Mouse (Mus musculus): ENCODE results near the gene Cwf19l1. TPM values are rescaled to one million over a fixed set of nuclear protein-coding genes. Genes with fewer than 3 reads are reported as not detected.

The Cwf19l1 gene
- polyA plus RNA-seq, 2 experiments, result 25.2 to 29.6 TPM

DNA sequence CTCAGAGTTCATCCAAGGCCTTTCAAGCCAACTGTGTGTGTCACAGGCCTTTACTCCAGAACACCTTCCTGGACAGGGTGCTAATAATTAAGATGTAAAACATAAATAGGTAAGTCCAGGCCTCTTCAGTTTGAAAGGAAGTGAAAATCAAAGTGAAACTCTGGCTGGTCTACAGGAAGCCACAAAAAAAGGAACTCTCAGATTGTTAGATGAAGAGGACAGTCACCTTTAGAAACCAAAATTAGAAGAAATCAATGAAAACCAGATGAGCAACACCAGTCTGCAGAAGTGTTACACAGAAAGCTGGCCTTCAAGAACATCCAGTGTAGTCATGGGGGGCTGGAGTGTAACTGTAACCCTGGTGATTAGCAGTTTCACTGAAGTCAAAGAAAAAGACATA, 17.9 kb downstream of the Cwf19l1 start:
- no peak for TF ChIP-seq POLR2A (IDR thresholded peaks at IDR 0.05; ENCODE audit: borderline replicate concordance, extremely low read depth, insufficient read depth, insufficient read length)
- Histone ChIP-seq H3K9ac (ENCODE audit: low read depth, low read length, severe bottlenecking) (no peak overlapping the region), H3K4me2 (replicated peaks; ENCODE audit: low read depth, low read length, severe bottlenecking) (no peak overlapping the region), H3K9me3 (ENCODE audit: control insufficient read depth, low read length) (no peaks in the 10 kb centered on the region), H3K27ac (replicated peaks; ENCODE audit: low read depth, low read length) (no peak overlapping the region), H3K4me1 (ENCODE audit: control insufficient read depth, insufficient read depth, low read length) (no peaks in the 10 kb centered on the region), H3K36me3 (ENCODE audit: control insufficient read depth, insufficient read depth, low read length) (peaks cover 79% of the 10 kb centered on the region), H3K4me3 (replicated peaks; ENCODE audit: low read length) (no peak overlapping the region), H3K27me3 (ENCODE audit: control insufficient read depth, insufficient read depth, low read length) (no peaks in the 10 kb centered on the region)
- no peak for ATAC-seq (ENCODE audit: low FRiP score, low read depth)
- no peak for DNase-seq (ENCODE audit: low spot score)

DNA sequence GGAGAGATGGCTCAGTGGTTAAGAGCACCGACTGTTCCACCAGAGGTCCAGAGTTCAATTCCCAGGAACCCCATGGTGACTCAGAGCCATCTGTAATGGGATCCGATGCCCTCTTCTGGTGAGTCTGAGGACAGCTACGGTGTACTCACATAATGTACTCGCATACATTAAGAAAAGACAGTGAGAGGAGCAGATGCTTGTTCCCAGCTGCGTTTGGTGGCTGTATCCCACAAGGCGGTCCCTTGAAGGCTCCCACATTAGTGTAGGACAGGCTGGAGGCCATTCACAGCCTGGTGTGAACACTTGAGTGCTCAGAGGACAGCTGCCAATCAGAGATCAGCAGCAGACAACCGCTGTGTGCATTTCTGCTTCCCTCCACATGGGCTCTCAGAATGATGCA, 24.0 kb downstream of the Cwf19l1 start:
- Histone ChIP-seq H3K4me2 (replicated peaks; ENCODE audit: low read depth, low read length, severe bottlenecking) (no peak overlapping the region), H3K4me1 (ENCODE audit: control insufficient read depth, insufficient read depth, low read length) (peaks cover 3% of the 10 kb centered on the region; the same call in 1 of the 2 replicates), H3K4me3 (replicated peaks; ENCODE audit: low read length) (no peak overlapping the region), H3K36me3 (ENCODE audit: control insufficient read depth, insufficient read depth, low read length) (peaks cover 54% of the 10 kb centered on the region), H3K27me3 (ENCODE audit: control insufficient read depth, insufficient read depth, low read length) (no peaks in the 10 kb centered on the region), H3K27ac (replicated peaks; ENCODE audit: low read depth, low read length) (no peak overlapping the region), H3K9ac (ENCODE audit: low read depth, low read length, severe bottlenecking) (no peak overlapping the region), H3K9me3 (ENCODE audit: control insufficient read depth, low read length) (no peaks in the 10 kb centered on the region)
- ATAC-seq (ENCODE audit: low FRiP score, low read depth), result no peak
- WGBS, result 66% methylated on average over 7 of the region's 7 CpGs
- DNase-seq (ENCODE audit: low spot score), result no peak
- TF ChIP-seq POLR2A (IDR thresholded peaks at IDR 0.05; ENCODE audit: borderline replicate concordance, extremely low read depth, insufficient read depth, insufficient read length), result no peak

DNA sequence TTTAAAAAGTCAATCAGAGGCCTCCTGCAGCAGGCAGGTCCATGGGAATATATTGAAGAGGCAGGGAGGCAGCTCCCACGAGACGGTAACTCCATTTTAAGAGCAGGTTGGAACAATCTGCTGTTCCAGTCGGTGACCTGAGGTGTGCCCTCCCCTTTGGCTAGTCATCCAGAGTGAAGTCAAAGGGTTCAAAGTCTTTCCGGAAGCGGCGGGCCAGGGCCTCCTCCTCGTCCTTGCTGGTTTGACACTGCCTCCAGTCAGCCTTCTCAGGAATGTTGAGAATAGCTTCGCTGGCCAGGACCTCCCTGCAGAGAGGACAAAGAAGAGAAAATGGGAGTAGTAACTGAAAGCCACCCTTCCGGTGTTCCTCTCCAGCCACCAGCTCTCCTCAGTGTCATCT, 25.3 kb downstream of the Cwf19l1 start:
- H3K9me3 ChIP-seq (ENCODE audit: control insufficient read depth, low read length), result no peaks in the 10 kb centered on the region
- peaks cover 10% of the 10 kb centered on the region for H3K4me1 ChIP-seq (ENCODE audit: control insufficient read depth, insufficient read depth, low read length)
- H3K27ac ChIP-seq (replicated peaks; ENCODE audit: low read depth, low read length), result no peak overlapping the region
- H3K27me3 ChIP-seq (ENCODE audit: control insufficient read depth, insufficient read depth, low read length), result no peaks in the 10 kb centered on the region
- H3K4me2 ChIP-seq (replicated peaks; ENCODE audit: low read depth, low read length, severe bottlenecking), result no peak overlapping the region
- peaks cover 49% of the 10 kb centered on the region for H3K36me3 ChIP-seq (ENCODE audit: control insufficient read depth, insufficient read depth, low read length)
- H3K9ac ChIP-seq (ENCODE audit: low read depth, low read length, severe bottlenecking), result no peak overlapping the region
- no peak overlapping the region for H3K4me3 ChIP-seq (replicated peaks; ENCODE audit: low read length)
- TF ChIP-seq POLR2A (IDR thresholded peaks at IDR 0.05; ENCODE audit: borderline replicate concordance, extremely low read depth, insufficient read depth, insufficient read length), result no peak
- no peak for DNase-seq (ENCODE audit: low spot score)
- ATAC-seq (ENCODE audit: low FRiP score, low read depth), result no peak
- 90% methylated on average over 9 of the region's 9 CpGs for WGBS

DNA sequence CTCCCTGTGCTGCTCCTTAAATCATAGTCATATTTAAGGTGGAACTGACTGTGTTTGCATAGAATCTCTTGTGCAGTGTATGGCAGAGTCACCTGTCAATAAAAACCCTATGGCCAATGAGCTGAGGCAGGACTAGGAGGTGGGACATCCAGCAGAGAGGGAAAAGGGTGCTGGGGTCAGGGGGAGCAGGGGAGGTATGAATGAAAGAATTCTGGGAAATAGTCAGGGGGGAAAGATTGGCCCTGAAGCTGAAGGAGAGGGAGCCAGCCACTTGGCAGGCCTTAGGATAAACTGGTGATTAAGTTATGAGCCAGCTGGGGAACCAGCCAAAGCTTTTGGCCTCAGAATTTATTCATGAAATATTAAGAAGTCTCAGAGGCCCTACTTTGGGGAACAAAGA, 26.7 kb downstream of the Cwf19l1 start:
- H3K9ac ChIP-seq (ENCODE audit: low read depth, low read length, severe bottlenecking), result no peak overlapping the region
- H3K4me1 ChIP-seq (ENCODE audit: control insufficient read depth, insufficient read depth, low read length), result peaks cover 10% of the 10 kb centered on the region
- peak; percentile 16 for DNase-seq (ENCODE audit: low spot score)
- no peak for TF ChIP-seq POLR2A (IDR thresholded peaks at IDR 0.05; ENCODE audit: borderline replicate concordance, extremely low read depth, insufficient read depth, insufficient read length)
- H3K27me3 ChIP-seq (ENCODE audit: control insufficient read depth, insufficient read depth, low read length), result no peaks in the 10 kb centered on the region
- ATAC-seq (ENCODE audit: low FRiP score, low read depth), result no peak
- H3K27ac ChIP-seq (replicated peaks; ENCODE audit: low read depth, low read length), result no peak overlapping the region
- H3K9me3 ChIP-seq (ENCODE audit: control insufficient read depth, low read length), result no peaks in the 10 kb centered on the region
- no peak overlapping the region for H3K4me2 ChIP-seq (replicated peaks; ENCODE audit: low read depth, low read length, severe bottlenecking)
- H3K36me3 ChIP-seq (ENCODE audit: control insufficient read depth, insufficient read depth, low read length), result peaks cover 36% of the 10 kb centered on the region
- no peak overlapping the region for H3K4me3 ChIP-seq (replicated peaks; ENCODE audit: low read length)

DNA sequence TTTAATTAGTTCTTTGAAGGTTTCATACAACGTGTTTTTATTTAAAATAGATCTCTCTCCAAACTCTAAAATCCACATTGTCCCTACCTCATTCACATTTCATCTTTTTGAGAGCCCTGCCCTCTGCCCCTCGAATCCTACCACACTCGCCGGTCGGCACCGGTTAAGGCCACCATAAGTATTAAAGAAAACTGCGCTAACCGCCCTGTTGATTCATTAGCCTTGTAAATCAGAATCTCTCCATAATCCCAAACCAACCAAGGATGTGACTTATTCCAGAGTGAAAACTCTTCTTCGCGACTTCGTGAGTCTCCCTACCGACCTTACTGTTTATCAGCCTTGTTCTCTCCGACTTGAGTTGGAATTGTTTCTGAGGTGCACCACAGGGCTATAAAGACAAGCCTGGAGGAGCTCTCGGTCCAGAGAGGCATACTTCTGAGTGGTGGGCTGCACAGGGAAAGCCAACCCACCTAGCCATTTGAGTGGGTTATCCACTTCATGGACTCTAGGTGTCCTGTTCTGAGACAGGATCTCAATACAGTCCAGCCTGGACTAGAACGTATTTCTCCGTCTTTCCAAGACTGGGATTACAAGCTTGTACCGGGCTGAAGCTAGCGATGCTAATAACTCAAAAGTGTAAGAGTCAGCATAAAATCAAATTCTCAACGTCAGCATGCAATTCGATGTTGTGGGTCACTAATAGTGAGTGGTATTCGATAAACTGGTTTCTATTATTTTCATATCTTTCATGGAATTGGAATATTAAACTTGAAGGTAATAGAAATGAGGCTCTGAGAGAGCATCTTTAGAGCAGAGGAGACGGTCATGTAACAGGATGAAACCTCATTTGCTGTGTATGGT, 27.8 kb downstream of the Cwf19l1 start:
- Histone ChIP-seq H3K4me1 (ENCODE audit: control insufficient read depth, insufficient read depth, low read length) (peaks cover 10% of the 10 kb centered on the region), H3K27ac (replicated peaks; ENCODE audit: low read depth, low read length) (no peak overlapping the region), H3K36me3 (ENCODE audit: control insufficient read depth, insufficient read depth, low read length) (peaks cover 26% of the 10 kb centered on the region), H3K4me2 (replicated peaks; ENCODE audit: low read depth, low read length, severe bottlenecking) (peak overlapping the region; percentile 89), H3K9me3 (ENCODE audit: control insufficient read depth, low read length) (no peaks in the 10 kb centered on the region), H3K4me3 (replicated peaks; ENCODE audit: low read length) (peak overlapping the region; percentile 90), H3K27me3 (ENCODE audit: control insufficient read depth, insufficient read depth, low read length) (no peaks in the 10 kb centered on the region), H3K9ac (ENCODE audit: low read depth, low read length, severe bottlenecking) (peak overlapping the region; percentile 94)
- WGBS, result 29% methylated on average over 22 of the region's 22 CpGs
- TF ChIP-seq POLR2A (IDR thresholded peaks at IDR 0.05; ENCODE audit: borderline replicate concordance, extremely low read depth, insufficient read depth, insufficient read length), result no peak
- DNase-seq (ENCODE audit: low spot score) (no peak), ATAC-seq (ENCODE audit: low FRiP score, low read depth) (peak; percentile 35)
